Mouse (Mus musculus) heart, postnatal 4 days (tissue): Measurements from ENCODE around the gene Tedc2. TPM values are rescaled to one million over a fixed set of nuclear protein-coding genes. Genes with fewer than 3 reads are reported as not detected.
A peak's percentile ranks its signal among the peaks of the same experiment; 100 is the strongest.

Experiments
- DNase-seq: peaks from one replicate; pipeline ENCODE4 v3.0.0; 2021
- total RNA-seq, 2 experiments: library from RNA; stranded (reverse); gene quantifications; 2 replicates each; pipeline ENCODE4 v1.2.3; 2021

Tedc2 gene
- 1 to 10 TPM; 4.2 to 5.1 TPM for total RNA-seq

DNA sequence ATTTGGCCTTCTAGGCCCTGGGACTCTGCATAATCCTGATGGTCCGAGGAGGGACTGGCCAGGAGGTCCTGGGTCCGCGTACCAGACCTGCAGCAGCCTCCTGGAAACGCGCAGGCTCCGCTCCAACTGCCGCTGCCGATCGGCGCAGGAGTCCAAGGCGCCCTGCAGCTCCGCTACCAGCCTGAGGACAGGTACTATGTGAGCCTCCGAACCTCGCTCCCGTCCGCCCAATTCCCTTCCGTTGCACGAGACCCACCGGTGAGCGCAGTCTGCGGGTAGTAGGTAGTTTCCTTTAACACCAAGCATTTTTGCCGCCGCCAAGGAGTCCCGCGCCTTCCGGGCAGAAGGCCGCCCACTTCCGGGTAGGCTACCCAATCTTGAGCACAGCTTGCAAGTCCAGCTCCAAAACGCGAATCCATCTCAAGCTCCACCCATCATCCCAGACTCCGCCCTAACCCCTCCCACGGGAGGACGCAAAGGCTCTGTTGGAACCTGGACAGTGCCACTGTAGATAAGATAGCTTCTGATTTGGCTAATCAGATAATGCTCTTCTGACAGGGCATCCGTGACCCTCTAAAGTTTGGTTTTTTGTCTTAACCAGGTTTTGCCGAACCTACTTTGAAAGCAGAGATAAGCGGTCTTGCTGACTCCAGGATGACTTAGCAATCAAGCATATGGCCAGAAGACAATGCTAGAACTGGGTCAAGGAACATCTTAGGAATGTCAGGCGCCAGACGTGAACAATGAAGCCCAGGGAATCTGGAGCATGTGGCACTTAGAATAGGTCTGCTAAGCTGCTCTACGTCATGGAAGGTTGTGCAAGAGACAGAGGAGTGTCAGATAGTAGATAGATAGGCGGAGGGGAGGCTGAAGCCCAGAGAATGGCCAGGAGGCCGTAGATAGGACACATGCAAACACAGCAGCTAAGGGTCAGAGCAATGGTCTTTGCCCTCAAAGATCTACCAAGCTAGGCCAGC, at the start of gene Tedc2:
Tedc2 (minus strand) TSS at position 417 of the 977 bp plus-strand sequence.
- DNase-seq, result peak; percentile 92

DNA sequence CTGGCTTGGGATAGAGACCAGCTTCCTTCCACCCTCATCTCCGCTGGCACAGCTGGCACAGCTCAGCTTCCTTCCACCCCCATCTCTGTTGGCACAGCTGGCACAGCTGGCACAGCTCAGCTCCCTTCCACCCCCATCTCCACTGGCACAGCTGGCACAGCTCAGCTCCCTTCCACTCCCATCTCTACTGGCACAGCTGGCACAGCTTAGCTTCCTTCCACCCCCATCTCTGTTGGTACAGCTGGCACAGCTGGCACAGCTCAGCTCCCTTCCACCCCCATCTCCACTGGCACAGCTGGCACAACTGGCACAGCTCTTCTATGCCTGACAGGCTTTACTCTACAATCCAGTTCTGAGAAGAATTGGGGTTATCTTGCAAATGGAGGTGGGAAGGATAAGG, 46.5 kb upstream of the Tedc2 start:
- no peak for DNase-seq

DNA sequence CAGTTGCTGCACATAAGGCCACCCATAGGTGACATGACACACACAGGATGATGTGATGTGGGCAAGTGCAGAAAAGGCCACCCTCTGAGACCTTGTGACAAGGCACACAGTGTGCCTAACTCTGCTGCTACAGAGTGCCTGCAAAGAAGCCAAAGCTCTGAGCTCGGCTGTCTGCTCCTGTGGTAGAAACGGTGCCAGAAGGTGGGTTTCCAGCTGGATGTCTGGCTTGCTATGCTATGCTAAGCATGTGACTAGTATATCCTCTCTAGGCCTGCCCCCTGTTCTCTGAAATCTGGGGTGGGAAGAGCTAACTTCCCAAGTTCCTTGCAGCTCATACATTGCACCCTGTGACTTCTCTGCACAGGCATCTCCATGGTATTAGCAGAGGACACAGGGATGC, 44.1 kb upstream of the Tedc2 start:
- no peak for DNase-seq

DNA sequence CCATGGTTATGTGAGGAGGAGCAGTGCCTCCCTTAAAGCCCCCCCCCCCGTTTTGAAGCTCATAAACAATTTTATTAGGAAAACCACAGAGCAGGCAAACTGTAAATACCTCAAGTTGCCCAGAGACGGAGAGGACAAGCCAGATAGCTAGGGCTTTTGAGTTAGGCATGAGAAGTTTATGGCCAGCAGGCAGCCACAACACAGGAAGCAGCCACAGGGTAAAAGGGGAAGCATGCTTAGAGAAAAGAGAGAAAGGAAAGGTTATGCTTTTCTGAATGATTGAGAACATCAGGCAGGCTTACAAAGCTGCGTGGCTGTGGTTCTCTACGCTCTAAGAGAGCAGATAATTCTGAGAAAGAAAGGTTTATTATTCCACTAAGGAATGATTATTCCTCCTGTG, 39.9 kb upstream of the Tedc2 start:
- DNase-seq, result no peak

DNA sequence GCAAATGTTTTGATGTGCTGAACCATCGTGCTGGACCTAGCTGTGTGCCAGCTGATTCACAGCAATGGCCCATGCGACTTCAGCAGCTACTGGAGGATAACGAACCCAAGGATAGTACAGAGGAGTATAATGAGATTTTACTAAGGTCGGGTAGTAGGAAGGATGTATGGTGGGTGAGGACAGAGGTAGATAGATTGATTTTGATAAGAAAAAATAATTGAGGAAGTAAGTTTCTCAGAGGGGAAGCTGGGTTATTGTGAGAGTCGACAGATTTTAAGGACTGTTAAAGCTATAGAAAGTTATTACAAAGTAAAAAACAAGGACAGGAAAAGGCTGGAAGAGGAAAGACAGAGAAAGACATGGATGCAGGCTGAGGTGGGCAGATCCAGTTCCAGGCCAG, 39.1 kb upstream of the Tedc2 start:
- DNase-seq, result no peak

DNA sequence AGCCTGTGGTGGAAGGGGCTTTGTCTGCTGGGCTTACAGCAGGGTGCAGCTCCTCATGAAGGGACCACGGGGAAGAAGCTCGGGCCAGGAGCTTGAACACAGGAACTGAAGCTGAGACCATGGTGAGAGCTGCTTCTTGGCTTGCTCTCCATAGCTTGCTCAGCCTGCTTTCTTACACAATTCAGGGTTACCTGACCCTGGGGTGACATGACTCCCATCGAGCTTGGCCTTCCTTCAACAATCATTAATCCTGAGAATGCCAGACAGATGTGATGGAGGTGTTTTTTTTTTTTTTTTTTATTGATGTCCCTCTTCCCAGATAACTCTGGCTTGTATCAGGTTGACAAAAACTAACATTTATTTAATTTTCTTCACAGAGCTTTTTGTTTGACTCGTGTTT, 38.3 kb upstream of the Tedc2 start:
- DNase-seq, result no peak

GRCm38 (mm10) chr17:24252329-24252728, 31.7 kb upstream of the Tedc2 start:
- DNase-seq, result no peak

DNA sequence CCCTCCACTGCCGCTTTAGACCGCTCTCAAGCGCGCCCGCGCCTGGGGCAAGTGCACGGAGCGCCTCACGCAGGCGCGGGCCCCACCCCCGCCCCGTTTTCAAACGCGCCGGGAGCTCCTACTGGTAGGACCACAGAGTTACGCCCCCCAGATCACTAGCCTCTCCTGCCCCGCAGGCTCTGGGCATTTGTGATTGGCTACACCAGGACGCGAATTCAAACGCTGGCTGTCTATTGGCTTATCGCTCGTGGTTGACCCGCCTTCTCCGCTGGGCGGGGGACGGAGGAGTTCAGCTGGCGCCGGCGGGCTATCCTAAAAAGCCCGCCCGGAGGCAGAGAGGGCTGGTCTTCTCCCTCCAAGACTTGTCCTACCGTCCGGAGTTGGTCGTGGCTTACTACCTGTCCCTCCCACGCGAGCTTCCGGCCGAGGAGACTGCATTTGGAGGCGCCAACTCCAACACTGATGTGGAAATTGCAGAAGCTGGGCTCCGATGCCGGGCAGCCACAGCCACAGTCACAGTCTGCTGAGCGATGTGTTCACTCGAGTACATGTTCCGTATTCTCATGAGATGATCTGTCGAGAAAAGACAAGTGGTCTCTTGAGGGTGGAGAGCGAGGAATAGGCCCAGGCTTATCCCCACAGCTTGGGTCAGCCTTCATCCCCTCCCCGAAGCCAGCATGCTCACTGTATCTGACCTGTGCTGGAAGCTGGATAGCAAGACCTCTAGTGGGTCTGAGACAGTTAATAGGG, 30.8 kb upstream of the Tedc2 start, which contains the start of gene Ccnf:
Ccnf (minus strand) TSS at position 165 of the 750 bp plus-strand sequence.
- peak; percentile 97 for DNase-seq

GRCm38 (mm10) chr17:24250988-24251319, 30.3 kb upstream of the Tedc2 start:
- no peak for DNase-seq

DNA sequence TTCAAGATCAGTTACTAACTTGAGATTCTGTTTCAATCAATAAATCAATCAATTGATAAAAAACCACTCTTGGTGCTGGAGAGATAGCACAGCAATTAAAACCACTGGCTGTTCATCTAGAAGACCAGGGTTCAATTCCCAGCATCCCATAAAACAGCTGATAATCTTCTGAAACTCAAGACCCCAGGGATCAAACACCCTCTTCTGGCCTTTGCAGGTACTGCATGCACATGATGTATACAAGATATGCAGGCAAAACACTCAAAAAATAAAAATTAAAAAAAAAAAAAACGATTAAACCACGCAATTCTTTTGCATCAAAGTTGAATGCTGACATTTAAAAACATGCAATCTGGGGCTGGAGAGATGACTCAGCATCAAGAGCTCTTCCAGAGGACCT, 28.0 kb upstream of the Tedc2 start:
- DNase-seq, result no peak

DNA sequence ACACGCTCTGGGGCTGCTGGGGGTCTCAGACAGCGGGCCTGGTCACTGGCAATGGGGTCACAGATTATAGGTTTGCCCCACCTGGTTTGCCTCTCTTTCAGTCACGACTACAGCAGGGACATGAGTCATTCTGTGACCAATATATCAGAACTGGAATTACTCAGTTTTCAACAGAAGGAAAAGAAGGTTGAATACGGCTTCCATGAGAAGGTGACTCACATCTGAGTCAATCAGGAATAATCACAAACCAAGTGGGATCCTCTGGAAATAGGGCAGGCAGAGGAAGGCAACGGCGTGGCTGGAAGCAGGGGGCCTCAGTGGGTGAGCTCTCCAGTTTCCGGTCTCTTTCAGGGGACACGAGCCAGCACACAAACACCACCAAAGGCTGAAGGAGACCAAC, 23.4 kb upstream of the Tedc2 start:
- no peak for DNase-seq

DNA sequence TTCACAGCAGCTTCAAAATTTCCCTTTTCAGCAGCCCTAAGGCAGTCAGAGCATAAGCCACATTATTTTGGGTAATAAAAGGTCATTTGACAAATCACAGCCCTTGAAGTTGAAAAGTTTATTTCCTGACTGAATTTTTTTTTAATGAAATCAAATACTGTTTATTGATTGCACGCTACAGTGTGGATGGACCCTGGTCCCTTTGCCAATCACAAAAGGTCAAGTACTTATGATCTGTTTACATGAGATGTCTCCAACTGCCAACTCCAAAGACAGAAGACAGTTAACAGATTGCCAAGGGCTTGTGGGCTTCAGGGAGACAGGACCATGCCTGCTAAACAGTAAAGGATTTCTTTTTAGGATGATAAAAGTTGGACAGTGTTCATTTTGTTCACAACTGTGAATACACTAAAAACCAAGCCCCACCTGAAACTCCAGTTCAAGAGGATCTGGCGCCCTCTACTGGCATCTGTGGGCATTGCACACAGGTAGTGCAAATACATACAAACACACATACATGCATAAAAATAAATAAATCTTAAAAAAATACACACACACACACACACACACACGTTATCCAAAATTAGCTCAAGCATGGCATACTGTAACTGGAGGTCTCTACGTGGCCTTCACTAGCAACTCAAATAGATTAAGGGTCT, 22.8 kb upstream of the Tedc2 start:
- DNase-seq, result peak; percentile 54

DNA sequence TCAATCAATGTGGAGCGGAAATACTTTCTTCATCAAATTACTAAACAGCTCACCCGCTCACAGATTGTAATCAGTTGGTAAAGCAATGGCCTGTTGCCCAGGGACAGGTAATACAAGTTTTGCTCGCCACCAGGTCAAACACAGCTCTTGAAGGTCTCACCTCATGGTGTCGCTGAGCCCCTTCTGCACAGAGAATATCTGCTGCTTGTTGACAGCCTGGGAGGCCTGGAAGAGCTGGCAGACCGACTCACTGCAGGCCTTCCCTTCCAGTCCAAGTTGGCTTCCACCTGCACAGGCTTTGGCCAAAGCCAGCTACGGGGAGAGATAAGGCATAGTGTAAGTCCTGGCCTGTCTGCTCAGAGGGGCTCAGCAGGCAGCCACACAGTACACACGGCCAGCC, 16.3 kb upstream of the Tedc2 start:
- DNase-seq, result peak; percentile 57

- no peak for DNase-seq
Observed at GRCm38 (mm10) chr17:24236479-24236878, 15.8 kb upstream of the Tedc2 start.

GRCm38 (mm10) chr17:24227941-24228340, 7.3 kb upstream of the Tedc2 start:
- DNase-seq, result no peak

- DNase-seq, result no peak
Observed at GRCm38 (mm10) chr17:24226721-24227120, 6.1 kb upstream of the Tedc2 start.

DNA sequence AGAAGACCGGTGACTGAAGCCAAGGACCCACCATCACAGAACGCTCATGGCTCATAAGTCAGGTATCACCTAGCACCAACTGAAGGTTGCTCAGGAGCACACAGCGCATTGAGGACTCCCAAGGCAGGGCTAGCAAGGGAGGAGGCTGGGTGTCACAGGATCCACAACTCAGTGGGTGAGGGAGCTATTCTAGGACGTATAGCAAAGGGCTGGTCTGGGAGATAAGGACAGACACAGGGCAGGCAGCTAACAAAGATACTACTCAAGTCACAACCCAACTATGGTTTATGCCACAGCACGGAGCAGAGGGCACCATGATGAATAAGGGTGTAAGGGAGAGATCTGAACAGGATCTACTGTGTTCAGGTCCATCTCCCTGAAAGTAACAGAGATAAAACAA, 5.2 kb upstream of the Tedc2 start:
- DNase-seq, result no peak

GRCm38 (mm10) chr17:24224741-24225140, 4.1 kb upstream of the Tedc2 start:
- no peak for DNase-seq

DNA sequence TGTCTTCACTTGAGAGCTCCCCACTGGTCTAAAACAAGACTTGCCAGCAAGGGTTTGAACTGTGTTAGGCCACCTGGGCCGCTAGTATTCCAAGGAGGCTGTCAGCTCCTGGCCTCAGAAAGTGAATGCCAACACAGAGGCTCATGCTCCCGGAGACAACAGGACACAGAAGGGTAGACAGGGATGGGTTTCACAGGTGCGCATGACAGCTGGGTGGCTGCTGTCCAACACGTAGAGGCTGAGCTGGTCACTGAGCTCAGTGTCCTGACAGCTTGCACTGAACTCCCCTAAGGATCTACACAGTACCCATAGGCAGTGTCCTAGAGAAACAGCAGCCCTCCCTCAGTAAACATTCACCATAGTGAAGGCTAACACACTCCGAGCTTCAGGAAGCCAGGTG, 2.9 kb upstream of the Tedc2 start:
- DNase-seq, result no peak

DNA sequence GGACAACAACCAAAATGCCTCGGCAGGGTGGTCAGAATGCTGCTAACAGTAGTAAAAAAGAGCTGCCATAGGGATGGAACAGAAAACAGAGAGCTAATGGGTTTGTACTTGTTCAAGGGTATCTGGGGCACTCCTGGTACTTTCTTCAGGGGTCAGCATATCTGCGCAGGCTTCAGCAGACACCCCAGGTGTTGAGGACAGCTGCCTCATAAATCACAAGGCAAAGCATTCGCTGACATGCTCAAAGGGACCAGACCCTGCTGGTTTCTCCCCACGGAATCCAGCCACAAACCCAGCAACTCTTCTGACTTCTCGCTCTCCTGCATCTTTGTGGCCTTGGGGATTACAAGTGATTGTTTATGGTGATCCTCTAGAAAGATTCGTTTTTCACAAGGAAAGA, 2.0 kb upstream of the Tedc2 start:
- DNase-seq, result no peak

DNA sequence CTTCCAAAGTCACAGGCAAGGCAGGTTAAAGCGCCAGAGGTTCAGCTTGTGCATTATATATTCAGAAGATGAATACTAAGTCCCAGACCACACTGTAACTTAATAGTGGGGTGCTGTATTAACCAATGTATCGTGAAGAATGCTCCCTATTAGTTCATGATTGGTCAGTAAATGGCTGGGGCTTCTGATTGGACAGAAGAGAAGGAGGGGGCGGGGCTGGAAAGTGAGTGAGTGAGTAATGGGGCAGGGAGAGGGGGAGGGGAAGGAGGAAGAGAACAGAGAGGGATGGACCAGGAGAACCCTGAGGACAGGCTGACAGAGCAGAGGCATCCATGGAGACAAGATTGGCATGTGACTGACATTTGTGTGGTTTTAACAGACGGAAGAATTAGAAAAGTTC, 3.8 kb downstream of the Tedc2 start:
- no peak for DNase-seq

GRCm38 (mm10) chr17:24213186-24213585, 7.5 kb downstream of the Tedc2 start:
- DNase-seq, result no peak

GRCm38 (mm10) chr17:24212441-24213018, 8.1 kb downstream of the Tedc2 start:
- DNase-seq, result no peak
